Mouse (Mus musculus): ENCODE results near the gene Plekhg4.

Plekhg4 gene

GRCm38 (mm10) chr8:105349096-105349771, 23.8 kb upstream of the Plekhg4 start:
- DNase-seq (ENCODE audit: low read depth, low spot score) = no peak

GRCm38 (mm10) chr8:105350186-105350585, 22.9 kb upstream of the Plekhg4 start:
- no peak for DNase-seq (ENCODE audit: low read depth, low spot score)

- no peak for DNase-seq (ENCODE audit: low read depth, low spot score)
Observed at GRCm38 (mm10) chr8:105353583-105354135, 19.4 kb upstream of the Plekhg4 start.

- DNase-seq (ENCODE audit: low read depth, low spot score) = no peak
Observed at GRCm38 (mm10) chr8:105354549-105354948, 18.5 kb upstream of the Plekhg4 start.

GRCm38 (mm10) chr8:105355179-105356024, 17.7 kb upstream of the Plekhg4 start:
- DNase-seq (ENCODE audit: low read depth, low spot score) = peak; percentile 61

GRCm38 (mm10) chr8:105356681-105357080, 16.4 kb upstream of the Plekhg4 start:
- DNase-seq (ENCODE audit: low read depth, low spot score) = no peak

GRCm38 (mm10) chr8:105359208-105359607, 13.9 kb upstream of the Plekhg4 start:
- no peak for DNase-seq (ENCODE audit: low read depth, low spot score)

GRCm38 (mm10) chr8:105359646-105360045, 13.4 kb upstream of the Plekhg4 start:
- peak; percentile 73 for DNase-seq (ENCODE audit: low read depth, low spot score)

- DNase-seq (ENCODE audit: low read depth, low spot score) = no peak
Observed at GRCm38 (mm10) chr8:105361751-105362702, 11.0 kb upstream of the Plekhg4 start.

GRCm38 (mm10) chr8:105367107-105367506, 6.0 kb upstream of the Plekhg4 start:
- peak; percentile 71 for DNase-seq (ENCODE audit: low read depth, low spot score)

GRCm38 (mm10) chr8:105372473-105372872, 601 bp upstream of the Plekhg4 start:
- no peak for DNase-seq (ENCODE audit: low read depth, low spot score)

GRCm38 (mm10) chr8:105374513-105374966, 1.5 kb downstream of the Plekhg4 start:
- DNase-seq (ENCODE audit: low read depth, low spot score) = peak; percentile 92

- DNase-seq (ENCODE audit: low read depth, low spot score) = no peak
Observed at GRCm38 (mm10) chr8:105378673-105379072, 5.6 kb downstream of the Plekhg4 start.

- no peak for DNase-seq (ENCODE audit: low read depth, low spot score)
Observed at GRCm38 (mm10) chr8:105380308-105380707, 7.2 kb downstream of the Plekhg4 start.

GRCm38 (mm10) chr8:105384070-105384469, 11.0 kb downstream of the Plekhg4 start:
- DNase-seq (ENCODE audit: low read depth, low spot score) = no peak

- no peak for DNase-seq (ENCODE audit: low read depth, low spot score)
Observed at GRCm38 (mm10) chr8:105387151-105387550, 14.1 kb downstream of the Plekhg4 start.

- no peak for DNase-seq (ENCODE audit: low read depth, low spot score)
Observed at GRCm38 (mm10) chr8:105389096-105389495, 16.0 kb downstream of the Plekhg4 start.

- no peak for DNase-seq (ENCODE audit: low read depth, low spot score)
Observed at GRCm38 (mm10) chr8:105393089-105393787, 20.2 kb downstream of the Plekhg4 start.

GRCm38 (mm10) chr8:105393915-105394314, 20.8 kb downstream of the Plekhg4 start:
- peak; percentile 61 for DNase-seq (ENCODE audit: low read depth, low spot score)

- peak; percentile 85 for DNase-seq (ENCODE audit: low read depth, low spot score)
Observed at GRCm38 (mm10) chr8:105397747-105398146, 24.7 kb downstream of the Plekhg4 start.

- DNase-seq (ENCODE audit: low read depth, low spot score) = no peak
Observed at GRCm38 (mm10) chr8:105400016-105400415, 26.9 kb downstream of the Plekhg4 start.

All from ES-CJ7 (cell line).